Mouse (Mus musculus): Measurements from ENCODE around the gene Zfp953. TPM values are rescaled to one million over a fixed set of nuclear protein-coding genes. Genes with fewer than 3 reads are reported as not detected.
"Not testable (repeated sequence)": the region's sequence is repeated elsewhere in the genome, so short reads cannot be mapped to it uniquely, and the experiment has no call there.

Zfp953 gene
- polyA plus RNA-seq (2015; fragmentation: Nextera tagmentation; extraction: Ambion mirVana), result 0.42 and 0.58 TPM in 2 replicates

DNA sequence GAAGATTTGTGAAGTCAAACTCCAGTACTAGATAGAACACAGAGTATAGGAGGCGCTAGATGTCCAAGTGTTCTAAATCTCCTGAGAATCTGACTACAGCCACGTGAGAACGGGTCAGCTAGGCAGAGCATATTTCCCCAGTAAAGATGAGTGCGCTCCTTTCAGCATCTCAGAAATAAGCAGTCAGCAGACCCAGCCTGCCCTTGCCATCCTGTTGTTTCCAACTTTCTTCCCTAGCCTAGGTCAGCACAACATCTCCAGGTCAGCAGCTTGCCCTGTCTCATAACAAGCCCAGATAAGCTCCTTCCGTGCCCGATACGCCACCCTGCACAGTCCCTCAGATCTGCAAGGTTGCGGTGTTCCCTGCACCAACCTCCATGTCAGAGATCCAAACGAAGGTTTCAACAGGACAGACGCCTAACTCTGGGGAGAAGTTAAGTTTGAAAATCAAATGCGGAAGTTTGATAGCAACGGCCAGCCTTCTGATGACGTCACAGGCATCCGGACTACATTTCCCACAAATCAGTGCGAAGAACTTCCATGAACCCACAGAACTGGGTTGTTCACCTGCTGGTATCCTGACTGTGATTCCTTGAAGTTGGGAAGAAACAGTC lies at the start of gene Zfp953, which contains the start of gene Gm28044:
Gene Zfp953 (minus strand): TSS at position 475 of the 614 bp plus-strand sequence.
Gene Gm28044 (minus strand): TSS at position 406 of the 614 bp plus-strand sequence.
- no peaks in the 10 kb centered on the region for H3K27me3 ChIP-seq
- no peaks in the 10 kb centered on the region for H3K36me3 ChIP-seq
- peak within 1 kb of the TSS; percentile 39 for H3K9ac ChIP-seq
- H3K4me3 ChIP-seq, result peak within 1 kb of the TSS; percentile 57
- H3K9me3 ChIP-seq, result no peaks in the 10 kb centered on the region
- peak; percentile 96 for ATAC-seq (ENCODE audit: low FRiP score, low read depth)
- 0% methylated on average over 15 of the region's 15 CpGs for WGBS
- peak within 1 kb of the TSS; percentile 6; the same call in 1 of the 2 replicates for H3K27ac ChIP-seq (replicated peaks)
- H3K4me1 ChIP-seq (replicated peaks), result peaks cover 10% of the 10 kb centered on the region
- peak within 1 kb of the TSS; percentile 84 for H3K4me2 ChIP-seq

DNA sequence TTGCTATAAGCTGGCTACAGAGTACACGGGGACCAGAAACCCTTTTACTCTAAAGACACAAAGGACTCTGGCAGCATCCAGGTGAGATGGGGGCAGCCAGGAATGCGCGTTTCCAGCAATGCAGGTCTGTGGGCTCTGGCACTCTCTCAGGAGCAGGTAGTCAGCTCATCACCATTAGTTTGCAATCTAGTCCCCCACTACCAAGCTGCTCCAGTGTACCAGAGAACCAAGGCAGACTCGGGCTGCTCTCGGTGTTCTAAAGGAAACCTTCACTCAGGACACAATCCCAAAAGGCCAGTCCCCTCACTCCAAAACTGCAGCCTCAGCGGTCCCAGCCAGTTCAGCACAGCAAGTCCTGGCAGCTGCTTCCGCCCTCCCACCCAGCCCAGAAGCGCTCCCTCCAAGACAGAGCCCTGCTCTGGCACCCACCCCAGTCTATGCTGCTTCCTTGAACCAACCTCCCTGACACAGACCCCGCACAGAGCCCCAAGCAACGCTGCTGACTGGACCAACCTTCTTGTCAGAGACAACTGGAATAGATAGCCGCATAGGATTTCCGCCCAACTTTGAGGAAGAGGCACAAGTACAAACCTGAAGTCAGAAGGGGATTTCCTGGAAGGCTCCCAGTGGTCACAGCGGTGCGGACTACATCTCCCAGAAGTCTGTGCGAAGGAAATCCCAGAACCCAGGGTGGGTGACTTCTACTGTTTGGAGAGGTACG lies 38.9 kb upstream of the Zfp953 start, which contains the start of gene Zfp429:
Gene Zfp429 (minus strand): TSS at position 637 of the 721 bp plus-strand sequence.
- peak; percentile 97 for ATAC-seq (ENCODE audit: low FRiP score, low read depth)
- 3% methylated on average over 16 of the region's 16 CpGs for WGBS

DNA sequence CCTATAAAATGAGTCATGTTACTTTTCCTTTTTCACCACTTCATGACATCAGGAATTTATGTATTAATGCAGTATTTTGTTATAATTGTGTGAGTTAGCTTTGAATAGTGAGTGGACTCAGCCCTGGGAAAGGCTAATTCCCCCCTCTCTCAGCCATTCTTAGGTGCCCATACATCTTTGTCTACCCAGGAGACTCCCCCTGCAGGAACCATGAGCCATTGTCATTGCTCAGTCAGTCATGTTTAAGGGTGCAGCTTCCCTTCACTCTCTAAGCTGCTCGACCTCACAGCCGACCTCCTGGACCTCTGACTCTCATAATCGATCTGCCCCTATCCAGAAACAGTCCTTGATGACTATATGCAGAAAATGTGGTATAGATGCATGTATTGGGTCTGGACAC lies 15.8 kb upstream of the Zfp953 start:
- not testable (repeated sequence) for H3K4me3 ChIP-seq; ATAC-seq (ENCODE audit: low FRiP score, low read depth); H3K4me2 ChIP-seq; H3K36me3 ChIP-seq; H3K4me1 ChIP-seq (replicated peaks); H3K9ac ChIP-seq; H3K27me3 ChIP-seq; H3K27ac ChIP-seq (replicated peaks); H3K9me3 ChIP-seq
- 66% methylated on average over 3 of the region's 3 CpGs for WGBS

More for the DNA sequence above, 38.9 kb upstream of the Zfp953 start, which contains the start of gene Zfp429:
- not testable (repeated sequence) for H3K27ac ChIP-seq (replicated peaks); H3K27me3 ChIP-seq; H3K36me3 ChIP-seq; H3K9me3 ChIP-seq; H3K4me1 ChIP-seq (replicated peaks)
- peak within 1 kb of the TSS; percentile 53 for H3K9ac ChIP-seq
- H3K4me2 ChIP-seq, result peak within 1 kb of the TSS; percentile 75
- H3K4me3 ChIP-seq, result peak within 1 kb of the TSS; percentile 64

DNA sequence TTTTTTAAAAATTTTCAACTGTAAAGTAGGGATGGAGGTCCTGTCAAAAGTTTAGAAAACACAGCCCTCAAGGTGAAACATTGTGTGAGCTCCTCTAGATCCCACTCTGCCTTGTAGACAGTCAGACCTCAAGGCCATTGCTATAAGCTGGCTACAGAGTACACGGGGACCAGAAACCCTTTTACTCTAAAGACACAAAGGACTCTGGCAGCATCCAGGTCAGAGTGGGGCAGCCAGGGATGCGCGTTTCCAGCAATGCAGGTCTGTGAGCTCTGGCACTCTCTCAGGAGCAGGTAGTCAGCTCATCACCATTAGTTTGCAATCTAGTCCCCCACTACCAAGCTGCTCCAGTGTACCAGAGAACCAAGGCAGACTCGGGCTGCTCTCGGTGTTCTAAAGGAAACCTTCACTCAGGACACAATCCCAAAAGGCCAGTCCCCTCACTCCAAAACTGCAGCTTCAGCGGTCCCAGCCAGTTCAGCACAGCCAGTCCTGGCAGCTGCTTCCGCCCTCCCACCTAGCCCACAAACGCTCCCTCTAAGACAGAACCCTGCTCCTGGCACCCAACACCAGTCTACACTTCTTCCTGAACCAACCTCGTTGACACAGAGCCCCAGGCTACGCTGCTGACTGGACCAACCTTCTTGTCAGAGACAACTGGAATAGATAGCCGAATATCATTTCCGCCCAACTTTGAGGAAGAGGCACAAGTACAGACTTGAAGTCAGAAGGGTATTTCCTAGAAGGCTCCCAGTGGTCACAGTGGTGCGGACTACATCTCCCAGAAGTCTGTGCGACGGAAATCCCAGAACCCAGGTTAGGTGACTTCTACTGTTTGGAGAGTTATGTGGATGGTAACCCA lies 14.9 kb upstream of the Zfp953 start, which contains the start of the genes Gm28041 and Zfp456:
Gene Gm28041 (minus strand): TSS at position 684 of the 862 bp plus-strand sequence.
Gene Zfp456 (minus strand): TSS at position 761 of the 862 bp plus-strand sequence.
- ATAC-seq (ENCODE audit: low FRiP score, low read depth), result peak; percentile 96
- not testable (repeated sequence) for H3K27me3 ChIP-seq; H3K36me3 ChIP-seq; H3K9me3 ChIP-seq; H3K27ac ChIP-seq (replicated peaks); H3K4me1 ChIP-seq (replicated peaks)
- peak within 1 kb of the TSS; percentile 45 for H3K4me3 ChIP-seq
- WGBS, result 21% methylated on average over 14 of the region's 15 CpGs
- peak within 1 kb of the TSS; percentile 62 for H3K4me2 ChIP-seq
- H3K9ac ChIP-seq, result 0 out of 2 replicates have a peak within 1 kb of the TSS, but pooled peaks have one; percentile 24

DNA sequence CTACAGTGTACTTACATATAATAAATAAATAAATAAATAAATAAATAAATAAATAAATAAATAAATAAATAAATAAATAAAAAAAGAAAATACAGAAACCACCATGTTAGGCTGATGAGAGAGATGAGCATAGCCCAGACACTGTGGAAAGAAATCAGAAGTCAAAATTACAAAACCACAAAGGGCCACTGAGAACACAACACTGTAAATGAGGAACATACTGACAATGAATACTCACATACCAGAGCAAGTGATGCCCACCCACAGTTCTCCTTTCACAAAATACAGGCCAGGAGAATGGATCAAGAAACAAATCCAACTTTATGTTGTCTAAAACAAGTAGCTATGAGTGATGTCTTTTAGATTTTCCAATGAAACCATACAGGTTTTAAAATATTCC lies 8.6 kb downstream of the Zfp953 start:
- Histone ChIP-seq H3K4me3 (no peak overlapping the region), H3K9me3 (no peaks in the 10 kb centered on the region), H3K27ac (replicated peaks) (no peak overlapping the region), H3K36me3 (no peaks in the 10 kb centered on the region), H3K4me1 (replicated peaks) (no peaks in the 10 kb centered on the region), H3K9ac (no peak overlapping the region), H3K27me3 (no peaks in the 10 kb centered on the region), H3K4me2 (no peak overlapping the region)
- no peak for ATAC-seq (ENCODE audit: low FRiP score, low read depth)

DNA sequence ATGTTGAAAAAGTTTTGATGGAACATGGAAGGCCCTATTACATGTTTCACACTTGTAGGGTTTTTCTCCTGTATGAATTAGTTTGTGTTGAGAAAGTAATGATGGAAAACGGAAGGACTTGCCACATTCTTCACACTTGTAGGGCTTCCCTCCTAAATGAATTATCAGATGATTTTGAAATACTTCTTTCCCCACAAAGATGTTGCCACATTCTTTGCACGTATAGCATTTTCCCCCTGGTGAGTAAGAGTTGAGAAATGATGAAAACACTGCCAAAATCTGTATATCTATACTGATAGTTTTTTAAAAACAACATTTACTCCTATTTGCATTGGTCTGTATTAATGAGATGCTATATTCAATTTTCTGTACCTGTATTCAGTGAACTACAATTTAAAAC lies 17.0 kb downstream of the Zfp953 start:
- 91% methylated on average over 2 of the region's 2 CpGs for WGBS
- no peaks in the 10 kb centered on the region for H3K9me3 ChIP-seq
- H3K36me3 ChIP-seq, result no peaks in the 10 kb centered on the region
- H3K4me1 ChIP-seq (replicated peaks), result no peaks in the 10 kb centered on the region
- H3K27ac ChIP-seq (replicated peaks), result no peak overlapping the region
- no peak overlapping the region for H3K4me3 ChIP-seq
- no peak for ATAC-seq (ENCODE audit: low FRiP score, low read depth)
- no peak overlapping the region for H3K9ac ChIP-seq
- no peak overlapping the region for H3K4me2 ChIP-seq
- no peaks in the 10 kb centered on the region for H3K27me3 ChIP-seq

DNA sequence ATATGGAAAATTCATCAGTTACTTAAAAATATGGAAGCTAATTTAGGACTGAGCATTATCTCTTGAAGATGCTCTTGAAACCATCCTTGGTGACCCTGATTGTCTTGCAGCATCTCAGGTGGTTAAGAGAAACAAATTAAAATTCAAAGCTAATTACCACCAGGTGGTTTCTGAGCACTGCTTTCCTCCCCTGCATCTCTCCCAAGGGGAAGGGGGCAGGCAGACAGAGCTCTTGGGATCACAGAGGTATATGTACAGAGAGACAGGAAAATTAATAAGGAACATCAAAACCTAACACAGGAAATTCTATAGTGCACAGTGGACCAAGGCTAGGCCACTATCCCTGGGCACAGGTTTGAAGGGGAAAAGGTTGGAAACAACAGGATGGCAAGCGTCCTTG lies 27.5 kb downstream of the Zfp953 start:
- H3K9me3 ChIP-seq, result no peaks in the 10 kb centered on the region
- WGBS, result 86% methylated on average over 1 of the region's 1 CpGs
- peak overlapping the region; percentile 61 for H3K4me3 ChIP-seq
- peak overlapping the region; percentile 52 for H3K9ac ChIP-seq
- ATAC-seq (ENCODE audit: low FRiP score, low read depth), result peak; percentile 62; the same call in 1 of the 2 replicates
- H3K4me2 ChIP-seq, result peak overlapping the region; percentile 92
- H3K36me3 ChIP-seq, result no peaks in the 10 kb centered on the region
- H3K4me1 ChIP-seq (replicated peaks), result peaks cover 11% of the 10 kb centered on the region
- no peaks in the 10 kb centered on the region for H3K27me3 ChIP-seq
- H3K27ac ChIP-seq (replicated peaks), result 0 out of 2 replicates have a peak overlapping the region, but pooled peaks have one; percentile 32

DNA sequence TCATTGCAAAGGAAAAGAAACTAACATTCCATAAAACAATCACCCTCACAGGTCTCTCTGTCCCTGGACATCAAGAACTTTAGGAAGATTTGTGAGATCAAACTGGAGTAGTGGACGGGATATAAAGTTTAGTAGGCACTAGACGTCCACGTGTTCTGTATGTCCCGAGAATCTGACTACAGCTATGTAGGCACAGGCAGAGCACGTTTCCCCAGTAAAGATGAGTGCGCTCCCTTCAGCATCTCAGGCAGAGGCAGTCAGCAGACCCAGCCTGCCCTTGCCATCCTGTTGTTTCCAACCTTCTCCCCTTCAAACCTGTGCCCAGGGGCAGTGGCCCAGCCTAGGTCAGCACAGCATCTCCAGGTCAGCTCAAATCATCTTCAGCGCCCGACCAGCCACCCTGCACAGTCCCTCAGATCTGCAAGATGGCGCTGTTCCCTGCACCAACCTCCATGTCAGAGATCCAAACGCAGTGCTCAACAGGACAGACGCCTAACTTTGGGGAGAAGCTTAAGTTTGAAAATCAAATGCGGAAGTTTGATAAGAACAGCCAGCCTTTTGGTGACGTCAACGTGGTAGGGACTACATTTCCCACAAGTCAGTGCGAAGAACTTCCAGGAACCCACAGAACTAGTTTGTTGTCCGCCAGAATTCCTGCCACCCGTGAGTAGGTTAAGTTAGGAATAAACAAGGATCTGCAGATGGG lies 28.2 kb downstream of the Zfp953 start, which contains the start of gene Zfp595:
Gene Zfp595 (minus strand): TSS at position 552 of the 706 bp plus-strand sequence.
- Histone ChIP-seq H3K9ac (peak within 1 kb of the TSS; percentile 52), H3K9me3 (no peaks in the 10 kb centered on the region), H3K4me1 (replicated peaks) (peaks cover 11% of the 10 kb centered on the region), H3K4me2 (peak within 1 kb of the TSS; percentile 92), H3K27me3 (no peaks in the 10 kb centered on the region), H3K4me3 (peak within 1 kb of the TSS; percentile 61), H3K27ac (replicated peaks) (peak within 1 kb of the TSS; percentile 45; the same call in 1 of the 2 replicates), H3K36me3 (no peaks in the 10 kb centered on the region)
- 14% methylated on average over 17 of the region's 17 CpGs for WGBS
- ATAC-seq (ENCODE audit: low FRiP score, low read depth), result peak; percentile 95

DNA sequence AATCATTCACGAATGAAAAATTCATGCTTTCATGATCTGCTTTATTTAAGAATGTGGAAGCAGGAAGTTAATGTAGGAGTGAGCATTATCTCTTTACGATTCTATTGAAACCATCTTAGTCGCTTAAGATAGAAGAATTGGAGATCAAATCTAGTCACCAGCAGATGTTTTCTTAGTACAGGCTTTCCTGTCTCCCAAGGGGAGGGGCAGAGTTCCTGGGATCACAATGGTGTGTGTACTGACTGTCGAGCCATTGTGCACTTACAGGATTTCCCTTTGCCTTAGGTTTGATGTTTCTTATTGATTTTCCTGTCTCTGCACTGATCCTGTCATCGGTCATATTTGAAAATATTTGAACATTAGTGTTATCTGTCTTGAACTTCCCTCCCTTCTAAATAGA lies 53.7 kb downstream of the Zfp953 start:
- Histone ChIP-seq H3K9ac (peak overlapping the region; percentile 79), H3K27ac (replicated peaks) (peak overlapping the region; percentile 75), H3K4me3 (peak overlapping the region; percentile 62), H3K9me3 (no peaks in the 10 kb centered on the region), H3K36me3 (no peaks in the 10 kb centered on the region), H3K4me2 (peak overlapping the region; percentile 92), H3K27me3 (no peaks in the 10 kb centered on the region), H3K4me1 (replicated peaks) (peaks cover 9% of the 10 kb centered on the region)
- 34% methylated on average over 5 of the region's 5 CpGs for whole genome bisulfite sequencing
- ATAC-seq (ENCODE audit: low FRiP score, low read depth), result peak; percentile 51

DNA sequence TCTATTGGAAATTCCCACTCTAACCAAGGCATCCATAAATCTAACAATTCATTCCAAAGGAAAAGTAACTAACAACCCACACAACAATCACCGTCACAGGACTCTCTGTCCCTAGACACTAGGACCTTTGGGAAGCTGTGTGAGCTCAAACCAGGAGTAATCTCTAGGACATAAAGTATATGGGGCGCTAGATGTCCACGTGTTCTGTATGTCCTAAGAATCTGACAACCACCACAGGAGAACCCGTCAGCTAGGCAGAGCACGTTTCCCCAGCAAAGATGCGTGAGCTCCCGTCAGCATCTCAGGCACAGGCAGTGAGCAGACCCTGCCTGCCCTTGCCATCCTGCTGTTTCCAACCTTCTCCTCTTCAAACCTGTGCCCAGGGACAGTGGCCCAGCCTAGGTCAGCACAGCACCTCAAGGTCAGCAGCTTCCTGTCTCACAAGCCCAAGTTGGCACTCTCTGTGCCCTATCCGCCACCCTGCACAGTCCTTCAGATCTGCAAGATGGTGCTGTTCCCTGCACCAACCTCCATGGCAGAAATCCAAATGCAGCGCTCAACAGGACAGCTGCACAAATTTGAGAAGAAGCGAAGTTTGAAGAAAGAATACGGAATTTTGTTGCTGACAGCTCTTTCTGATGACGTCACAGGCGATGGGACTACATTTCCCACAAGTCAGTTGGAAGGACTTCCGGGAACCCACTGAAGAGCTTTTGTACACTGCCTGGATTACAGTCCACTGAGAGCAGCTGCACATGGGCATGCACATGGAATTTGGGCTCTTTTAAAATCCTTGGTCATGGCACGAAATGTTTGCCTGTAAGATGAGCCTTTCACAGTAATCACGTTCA lies 54.4 kb downstream of the Zfp953 start, which contains the start of gene Zfp457:
Gene Zfp457 (minus strand): TSS at position 664 of the 851 bp plus-strand sequence.
- Histone ChIP-seq H3K9me3 (no peaks in the 10 kb centered on the region), H3K4me2 (peak within 1 kb of the TSS; percentile 92), H3K36me3 (no peaks in the 10 kb centered on the region), H3K27ac (replicated peaks) (peak within 1 kb of the TSS; percentile 79), H3K9ac (peak within 1 kb of the TSS; percentile 79), H3K4me3 (peak within 1 kb of the TSS; percentile 62), H3K27me3 (no peaks in the 10 kb centered on the region), H3K4me1 (replicated peaks) (peaks cover 9% of the 10 kb centered on the region)
- WGBS, result 9% methylated on average over 16 of the region's 16 CpGs
- ATAC-seq (ENCODE audit: low FRiP score, low read depth), result peak; percentile 99
